Mouse (Mus musculus): ENCODE measurements around the gene Cap2.

GRCm38 (mm10) chr13:46529037-46529436 lies 27.4 kb downstream of the Cap2 start:
- TF ChIP-seq CTCF (conservative IDR thresholded peaks at IDR 0.05; ENCODE audit: low read length) = no peak
- no peak for TF ChIP-seq POU5F1 (IDR thresholded peaks at IDR 0.05; ENCODE audit: borderline replicate concordance, low read length)
- TF ChIP-seq NANOG (IDR thresholded peaks at IDR 0.05; ENCODE audit: borderline replicate concordance, low read length) = no peak

Measured in E14TG2a.4 (cell line).